Mouse (Mus musculus) embryonic facial prominence, embryonic 12.5 days (tissue): ENCODE results near the gene Htr7. TPM values are rescaled to one million over a fixed set of nuclear protein-coding genes. Genes with fewer than 3 reads are reported as not detected.

ENCODE experiments used
- ATAC-seq: fragments of 200-750 bp; cut with Nextera tagmentation; 2 replicates; pipeline ENCODE4 v1.8.0; 2017; ENCODE audit not compliant: insufficient number of reproducible peaks, insufficient read depth, low FRiP score, low TSS enrichment
- H3K27ac ChIP-seq: fragments of 300-500 bp; sonication (generic); 2 replicates; pipeline ENCODE4 v1.5.1; 2016; ENCODE audit warnings: mild to moderate bottlenecking
- H3K27me3 ChIP-seq: fragments of 300-500 bp; sonication (generic); 2 replicates; pipeline ENCODE4 v1.6.1; 2016; ENCODE audit warnings: mild to moderate bottlenecking, moderate library complexity
- H3K36me3 ChIP-seq: fragments of 300-500 bp; sonication (generic); 2 replicates; pipeline ENCODE4 v1.6.1; 2016; ENCODE audit warnings: mild to moderate bottlenecking
- H3K4me1 ChIP-seq: fragments of 300-500 bp; sonication (generic); 2 replicates; pipeline ENCODE4 v1.6.1; 2016
- H3K4me2 ChIP-seq: fragments of 300-500 bp; sonication (generic); replicated peaks from 2 replicates; pipeline ENCODE4 v1.6.1; 2016; ENCODE audit warnings: mild to moderate bottlenecking, moderate library complexity
- H3K4me3 ChIP-seq: fragments of 300-500 bp; sonication (generic); 2 replicates; pipeline ENCODE4 v1.5.1; 2016; ENCODE audit warnings: mild to moderate bottlenecking
- H3K9ac ChIP-seq: fragments of 300-500 bp; sonication (generic); 2 replicates; pipeline ENCODE4 v1.6.1; 2016; ENCODE audit warnings: mild to moderate bottlenecking, moderate library complexity
- H3K9me3 ChIP-seq: fragments of 300-500 bp; sonication (generic); 2 replicates; pipeline ENCODE4 v1.6.1; 2016; ENCODE audit warnings: mild to moderate bottlenecking, moderate library complexity
- WGBS: fragments of 180-500 bp; shearing (Covaris S2); methylation state at CpG from one replicate; pipeline ENCODE4 v1.1.7; 2016; 5-methylcytosine and 5-hydroxymethylcytosine counted together
- polyA plus RNA-seq: library from polyadenylated mRNA; unstranded; fragments of >200 nt; fragmentation: Nextera tagmentation; extraction: Ambion mirVana; gene quantifications from 2 replicates; pipeline ENCODE4 v1.2.1, GENCODE M21; 2016

Htr7 gene
- polyA plus RNA-seq, 1 experiment from 2014 or later: 1.1 TPM

DNA sequence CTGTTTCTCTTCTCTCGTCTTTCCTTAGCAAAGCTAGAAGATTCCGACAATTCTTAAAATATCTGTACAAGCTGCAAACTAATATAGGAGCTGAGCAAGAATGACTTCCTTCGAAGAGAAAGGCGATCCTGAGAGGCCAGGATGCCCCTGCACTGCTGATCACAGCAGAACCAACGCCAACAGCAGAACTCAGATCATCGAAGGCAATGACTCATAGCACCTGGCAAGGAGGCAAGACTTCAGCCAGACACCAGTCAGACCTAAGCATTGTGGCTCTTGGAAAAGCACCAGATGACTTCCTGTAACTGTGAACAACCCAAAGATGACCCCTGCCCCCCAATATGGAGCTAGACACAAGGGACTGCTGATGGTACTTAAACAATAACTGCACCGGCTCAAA, 11.3 kb downstream of the Htr7 start:
- no peak overlapping the region for H3K9ac ChIP-seq
- H3K4me3 ChIP-seq: no peak overlapping the region
- no peaks in the 10 kb centered on the region for H3K4me1 ChIP-seq
- no peak for ATAC-seq
- WGBS: 84% methylated on average over 7 of the region's 7 CpGs
- H3K27ac ChIP-seq: no peak overlapping the region
- H3K36me3 ChIP-seq: no peaks in the 10 kb centered on the region
- H3K9me3 ChIP-seq: no peaks in the 10 kb centered on the region
- no peaks in the 10 kb centered on the region for H3K27me3 ChIP-seq
- no peak overlapping the region for H3K4me2 ChIP-seq

DNA sequence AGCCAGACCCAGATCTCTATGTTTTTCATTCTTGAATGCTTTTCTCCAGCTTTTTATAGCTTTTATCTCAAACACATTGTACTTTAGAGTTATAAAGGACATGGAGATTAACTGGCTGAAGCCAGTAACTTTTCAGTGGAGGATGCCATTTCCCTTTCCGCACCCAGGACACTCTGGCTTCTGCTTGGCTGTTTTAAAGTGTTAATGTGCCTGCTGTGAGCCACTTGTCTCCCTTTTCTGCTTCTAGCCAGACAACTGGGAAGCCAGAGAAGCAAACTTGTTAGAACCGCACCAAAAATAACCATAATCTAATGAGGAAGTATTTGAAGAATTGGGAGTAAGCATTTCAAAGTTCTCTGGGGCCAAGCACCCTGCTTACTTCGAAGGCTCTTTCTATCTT, 42.5 kb downstream of the Htr7 start:
- Histone ChIP-seq H3K4me3 (no peak overlapping the region), H3K4me2 (no peak overlapping the region), H3K9me3 (no peaks in the 10 kb centered on the region), H3K36me3 (no peaks in the 10 kb centered on the region), H3K27ac (no peak overlapping the region), H3K4me1 (no peaks in the 10 kb centered on the region), H3K9ac (no peak overlapping the region), H3K27me3 (no peaks in the 10 kb centered on the region)
- no peak for ATAC-seq
- 32% methylated on average over 3 of the region's 3 CpGs for WGBS

DNA sequence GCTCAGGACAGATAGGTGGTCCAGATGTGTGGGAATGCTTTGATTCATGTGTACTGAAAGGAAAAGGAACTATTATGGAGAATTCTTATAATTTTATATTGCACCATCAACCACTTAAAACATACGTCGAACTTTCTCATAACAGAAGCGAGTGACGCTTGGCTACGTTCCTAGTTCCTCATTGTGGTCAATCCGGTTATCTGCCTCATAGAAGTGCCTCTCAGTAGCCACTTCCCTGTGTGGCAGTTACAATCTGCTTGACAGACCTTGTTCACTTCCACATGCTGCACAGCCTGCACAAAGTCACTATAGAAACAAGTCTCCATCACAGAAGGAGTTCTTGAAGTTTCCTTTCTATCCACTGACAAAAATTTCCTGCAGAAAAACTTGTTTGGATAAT, 51.0 kb downstream of the Htr7 start:
- H3K4me2 ChIP-seq: no peak overlapping the region
- ATAC-seq: no peak
- WGBS: 89% methylated on average over 6 of the region's 6 CpGs

DNA sequence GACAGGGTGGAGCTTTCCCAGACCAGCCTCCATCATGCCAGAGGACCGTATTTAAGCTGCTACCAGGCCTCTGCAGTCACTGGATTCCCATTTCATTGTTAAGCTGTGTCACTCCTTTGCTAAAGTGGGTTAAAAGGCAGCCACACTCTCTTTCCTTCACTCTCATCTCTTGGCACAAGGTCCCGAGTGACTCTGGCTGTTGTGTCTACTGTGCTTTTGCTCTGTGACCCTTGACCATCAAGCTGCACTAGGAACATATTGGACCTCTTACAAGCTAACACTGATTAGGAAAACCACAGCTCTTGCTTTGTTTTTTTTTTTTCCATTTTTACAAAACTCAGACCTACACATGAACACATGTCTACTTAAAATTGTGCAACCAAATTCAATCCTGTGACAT, 52.3 kb downstream of the Htr7 start:
- 44% methylated on average over 2 of the region's 2 CpGs for WGBS
- H3K4me3 ChIP-seq: no peak overlapping the region
- no peak for ATAC-seq

More for the DNA sequence above, 51.0 kb downstream of the Htr7 start:
- H3K27ac ChIP-seq: no peak overlapping the region
- 0 out of 2 replicates have a peak, but pooled peaks cover 3% of the 10 kb centered on the region for H3K4me1 ChIP-seq
- no peaks in the 10 kb centered on the region for H3K36me3 ChIP-seq
- no peak overlapping the region for H3K9ac ChIP-seq
- H3K9me3 ChIP-seq: no peaks in the 10 kb centered on the region
- no peaks in the 10 kb centered on the region for H3K27me3 ChIP-seq
- H3K4me3 ChIP-seq: no peak overlapping the region

DNA sequence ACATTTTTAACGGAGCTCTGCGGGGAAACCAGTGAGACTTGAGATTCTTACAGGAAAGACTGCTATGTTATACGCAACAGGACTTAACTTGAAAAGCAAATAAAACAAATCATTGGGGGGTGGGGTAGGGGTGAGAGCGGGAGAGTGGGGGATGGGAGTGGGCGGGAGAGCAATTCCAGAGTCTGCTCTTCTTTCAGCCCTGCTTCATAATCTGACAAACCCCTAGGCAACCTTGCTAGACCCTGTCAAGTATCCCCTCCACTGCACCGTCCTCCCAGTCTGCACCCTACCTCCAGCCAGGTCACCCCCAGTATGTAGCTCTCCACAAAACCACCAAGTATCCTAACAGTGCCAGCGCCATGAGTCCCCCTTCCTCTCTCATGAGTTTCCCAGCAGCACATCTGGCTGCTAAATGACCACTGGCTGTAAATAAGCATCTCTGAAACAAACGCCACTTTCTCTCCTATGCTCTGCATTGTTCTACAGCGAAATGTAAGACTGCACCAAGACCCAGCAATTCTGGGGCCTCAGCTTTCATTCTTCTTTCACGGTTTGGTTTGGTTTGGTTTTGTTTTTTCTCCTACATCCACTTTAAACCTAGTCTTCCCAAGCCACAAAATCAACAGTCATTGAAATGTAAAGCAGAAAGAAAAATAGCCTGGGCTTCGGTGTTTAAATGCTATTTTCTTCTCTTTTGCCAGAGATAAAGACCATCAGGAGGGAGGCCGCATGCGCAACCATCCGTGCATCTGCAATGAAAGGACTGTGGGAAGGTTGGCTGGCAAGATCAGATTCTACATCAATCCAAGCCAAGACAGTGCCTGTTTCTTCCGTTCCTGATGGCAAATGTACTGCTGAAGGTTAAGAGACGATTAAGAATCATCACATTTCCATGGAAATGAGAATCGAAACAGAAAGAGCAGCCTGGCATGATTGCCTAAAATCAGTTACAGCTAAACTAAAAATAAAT, 54.5 kb downstream of the Htr7 start:
- Histone ChIP-seq H3K4me3 (no peak overlapping the region), H3K36me3 (no peaks in the 10 kb centered on the region), H3K27ac (no peak overlapping the region), H3K27me3 (no peaks in the 10 kb centered on the region), H3K4me1 (0 out of 2 replicates have a peak, but pooled peaks cover 3% of the 10 kb centered on the region), H3K9ac (no peak overlapping the region), H3K4me2 (no peak overlapping the region), H3K9me3 (no peaks in the 10 kb centered on the region)
- WGBS: 60% methylated on average over 17 of the region's 17 CpGs
- ATAC-seq: no peak

More for the DNA sequence above, 52.3 kb downstream of the Htr7 start:
- no peak overlapping the region for H3K4me2 ChIP-seq
- H3K36me3 ChIP-seq: no peaks in the 10 kb centered on the region
- H3K9me3 ChIP-seq: no peaks in the 10 kb centered on the region
- no peak overlapping the region for H3K27ac ChIP-seq
- 0 out of 2 replicates have a peak, but pooled peaks cover 3% of the 10 kb centered on the region for H3K4me1 ChIP-seq
- no peak overlapping the region for H3K9ac ChIP-seq
- no peaks in the 10 kb centered on the region for H3K27me3 ChIP-seq

DNA sequence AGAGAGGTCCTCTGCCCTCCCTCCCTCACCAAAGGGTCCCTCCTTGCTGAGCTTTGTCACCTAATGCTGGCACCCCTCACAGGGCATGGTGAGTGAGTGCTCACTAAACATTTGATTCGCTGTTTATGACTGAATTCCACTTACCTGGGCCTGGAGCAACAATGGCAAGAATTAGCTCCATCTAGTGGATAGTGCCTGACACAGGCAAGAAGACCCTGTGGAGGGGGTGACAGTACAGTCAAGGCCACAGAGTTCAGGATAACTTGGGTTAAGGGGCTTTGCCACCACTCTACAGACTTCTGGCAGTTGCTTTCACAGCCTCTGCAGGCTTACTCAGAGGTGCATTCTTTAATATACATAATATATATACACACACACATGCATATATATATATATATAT, 55.8 kb downstream of the Htr7 start:
- Histone ChIP-seq H3K9ac (no peak overlapping the region), H3K9me3 (no peaks in the 10 kb centered on the region), H3K27me3 (no peaks in the 10 kb centered on the region), H3K4me1 (0 out of 2 replicates have a peak, but pooled peaks cover 3% of the 10 kb centered on the region), H3K4me2 (no peak overlapping the region), H3K4me3 (no peak overlapping the region), H3K27ac (no peak overlapping the region), H3K36me3 (no peaks in the 10 kb centered on the region)
- no peak for ATAC-seq
- 48% methylated on average over 1 of the region's 1 CpGs for WGBS

DNA sequence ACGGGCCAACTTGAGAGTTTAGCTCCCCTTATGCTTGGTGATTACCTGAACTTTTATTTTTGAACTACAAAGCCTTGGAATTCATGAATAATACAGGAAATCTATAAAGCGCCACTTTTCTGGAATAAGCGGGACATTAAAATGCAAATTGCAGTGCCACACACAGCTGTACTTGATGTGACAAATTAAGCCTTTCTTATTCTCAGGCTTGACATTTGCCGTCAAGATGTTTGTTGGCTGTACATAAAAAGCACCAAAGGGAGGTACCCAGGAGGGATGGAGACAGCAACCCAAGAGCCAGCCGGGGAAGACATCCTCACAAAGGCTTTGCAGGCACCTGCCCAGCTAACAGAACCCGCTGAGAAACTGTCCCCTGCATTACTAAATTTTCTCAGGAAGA, 56.4 kb downstream of the Htr7 start:
- H3K36me3 ChIP-seq: no peaks in the 10 kb centered on the region
- H3K4me1 ChIP-seq: 0 out of 2 replicates have a peak, but pooled peaks cover 3% of the 10 kb centered on the region
- H3K9ac ChIP-seq: no peak overlapping the region
- H3K27me3 ChIP-seq: no peaks in the 10 kb centered on the region
- H3K9me3 ChIP-seq: no peaks in the 10 kb centered on the region
- no peak overlapping the region for H3K4me2 ChIP-seq
- 78% methylated on average over 6 of the region's 6 CpGs for WGBS
- ATAC-seq: no peak
- no peak overlapping the region for H3K27ac ChIP-seq
- H3K4me3 ChIP-seq: no peak overlapping the region

DNA sequence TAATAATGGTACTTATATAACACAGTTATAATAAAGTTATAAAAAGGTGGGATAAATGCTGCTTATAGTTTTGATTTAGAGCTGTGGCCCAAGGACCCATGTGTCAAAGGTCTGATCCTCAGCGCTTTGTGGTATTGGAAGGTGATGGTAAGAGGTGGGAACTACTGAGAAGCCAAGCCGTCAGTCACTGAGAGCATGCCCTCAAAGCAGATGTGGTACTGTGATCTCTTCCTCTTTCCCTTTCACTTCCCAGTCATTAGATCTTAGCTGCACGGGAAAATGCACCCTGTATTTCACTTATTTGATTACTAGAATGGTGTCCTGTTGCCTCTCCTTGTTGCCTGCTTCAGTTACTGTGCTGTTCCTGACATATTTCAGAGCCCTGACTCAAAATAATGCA, 59.9 kb downstream of the Htr7 start:
- Histone ChIP-seq H3K36me3 (no peaks in the 10 kb centered on the region), H3K4me3 (no peak overlapping the region), H3K9ac (no peak overlapping the region), H3K9me3 (no peaks in the 10 kb centered on the region), H3K4me1 (0 out of 2 replicates have a peak, but pooled peaks cover under 1% of the 10 kb centered on the region), H3K27me3 (no peaks in the 10 kb centered on the region), H3K27ac (no peak overlapping the region), H3K4me2 (no peak overlapping the region)
- no peak for ATAC-seq
- WGBS: 59% methylated on average over 3 of the region's 3 CpGs

DNA sequence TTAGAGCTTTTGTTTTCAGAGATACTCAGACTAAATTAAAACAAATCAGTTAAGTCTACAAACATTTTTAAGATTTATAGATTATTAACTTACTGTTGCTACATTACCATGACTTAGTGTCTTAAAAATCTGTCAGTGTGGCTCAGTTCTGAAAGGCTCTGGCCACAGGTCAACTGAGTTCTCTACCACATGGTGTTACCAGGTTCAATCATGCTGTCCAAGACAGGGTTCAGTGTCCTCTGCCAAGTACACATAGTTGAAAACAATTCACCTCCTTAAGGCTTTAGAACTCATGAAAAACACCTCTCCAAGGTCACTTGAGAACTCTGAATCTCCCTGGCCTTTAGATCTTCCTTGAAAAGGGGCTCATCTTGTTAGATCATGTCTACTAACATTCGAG, 69.8 kb downstream of the Htr7 start:
- no peaks in the 10 kb centered on the region for H3K27me3 ChIP-seq
- H3K4me2 ChIP-seq: no peak overlapping the region
- 70% methylated on average over 1 of the region's 1 CpGs for WGBS
- no peak overlapping the region for H3K9ac ChIP-seq
- no peak overlapping the region for H3K27ac ChIP-seq
- H3K4me3 ChIP-seq: no peak overlapping the region
- H3K4me1 ChIP-seq: no peaks in the 10 kb centered on the region
- no peaks in the 10 kb centered on the region for H3K36me3 ChIP-seq
- ATAC-seq: no peak
- H3K9me3 ChIP-seq: no peaks in the 10 kb centered on the region

DNA sequence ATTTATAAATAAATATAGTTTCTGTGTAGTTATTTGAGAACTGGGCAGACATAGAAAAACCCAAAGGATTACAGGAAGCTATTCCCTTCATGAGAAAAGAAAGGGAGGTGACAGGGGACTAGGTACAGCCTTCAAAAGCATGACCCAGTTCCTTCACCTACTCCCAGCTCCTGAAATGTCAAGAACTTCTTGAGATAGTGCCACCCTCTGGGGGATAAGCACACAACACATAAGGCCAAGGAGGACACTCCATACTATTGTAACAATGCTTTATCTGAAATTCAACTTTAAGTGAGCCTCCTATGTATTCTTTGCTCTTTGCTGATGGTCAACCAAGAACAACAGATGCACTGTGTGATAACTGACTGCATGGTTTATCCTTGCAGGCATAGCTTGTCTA, 82.6 kb downstream of the Htr7 start:
- no peak for ATAC-seq
- no peak overlapping the region for H3K9ac ChIP-seq

DNA sequence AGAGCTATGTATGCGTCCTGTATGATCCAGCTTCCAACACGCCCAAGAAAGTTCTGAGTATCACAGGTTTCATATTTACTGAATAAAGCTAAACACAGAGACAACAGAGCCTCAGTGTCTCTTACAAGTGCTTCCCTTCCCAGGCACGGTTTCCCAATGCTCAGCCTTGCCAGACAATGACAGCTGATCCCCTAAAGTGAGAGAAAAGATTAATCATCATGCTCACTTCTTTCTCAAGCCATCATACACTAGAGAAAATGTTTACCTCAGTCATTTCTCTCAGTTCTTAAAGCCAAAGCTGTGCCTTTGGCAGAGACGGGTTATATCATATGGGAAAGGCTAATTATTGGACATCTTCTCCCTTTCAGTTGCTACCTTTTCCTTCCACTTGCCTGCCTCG, 99.7 kb downstream of the Htr7 start:
- WGBS: 74% methylated on average over 5 of the region's 5 CpGs
- Histone ChIP-seq H3K4me3 (no peak overlapping the region), H3K9ac (no peak overlapping the region), H3K27me3 (no peaks in the 10 kb centered on the region), H3K27ac (no peak overlapping the region), H3K36me3 (no peaks in the 10 kb centered on the region), H3K9me3 (no peaks in the 10 kb centered on the region), H3K4me2 (no peak overlapping the region), H3K4me1 (no peaks in the 10 kb centered on the region)
- no peak for ATAC-seq

More for the DNA sequence above, 82.6 kb downstream of the Htr7 start:
- no peaks in the 10 kb centered on the region for H3K4me1 ChIP-seq
- H3K9me3 ChIP-seq: no peaks in the 10 kb centered on the region
- H3K4me2 ChIP-seq: no peak overlapping the region
- H3K36me3 ChIP-seq: no peaks in the 10 kb centered on the region
- H3K4me3 ChIP-seq: no peak overlapping the region
- H3K27ac ChIP-seq: no peak overlapping the region
- no peaks in the 10 kb centered on the region for H3K27me3 ChIP-seq

DNA sequence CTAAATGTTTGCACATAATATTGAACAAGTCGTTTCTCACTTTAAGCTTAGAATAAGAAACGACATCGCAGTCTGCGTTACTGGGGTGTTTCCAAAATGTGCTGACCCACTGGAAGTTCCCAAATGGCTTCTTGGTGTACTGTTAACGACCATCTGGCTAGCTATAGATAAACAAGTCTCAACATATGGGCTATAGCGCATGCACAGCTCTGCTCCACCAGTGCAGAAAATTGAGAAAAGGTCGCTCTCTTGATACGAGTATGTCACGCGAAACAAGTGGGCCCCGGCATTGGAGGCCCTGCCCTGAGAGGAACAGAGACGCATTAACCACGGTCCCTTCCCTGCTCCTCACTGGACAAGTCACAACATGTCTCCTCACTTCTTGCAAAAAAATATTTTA, 101.6 kb downstream of the Htr7 start:
- 84% methylated on average over 13 of the region's 13 CpGs for WGBS
- no peaks in the 10 kb centered on the region for H3K9me3 ChIP-seq
- no peak overlapping the region for H3K4me3 ChIP-seq
- no peaks in the 10 kb centered on the region for H3K36me3 ChIP-seq
- H3K9ac ChIP-seq: no peak overlapping the region
- ATAC-seq: no peak
- no peak overlapping the region for H3K27ac ChIP-seq
- no peak overlapping the region for H3K4me2 ChIP-seq
- no peaks in the 10 kb centered on the region for H3K4me1 ChIP-seq
- no peaks in the 10 kb centered on the region for H3K27me3 ChIP-seq
